In the genomic region with DNA sequence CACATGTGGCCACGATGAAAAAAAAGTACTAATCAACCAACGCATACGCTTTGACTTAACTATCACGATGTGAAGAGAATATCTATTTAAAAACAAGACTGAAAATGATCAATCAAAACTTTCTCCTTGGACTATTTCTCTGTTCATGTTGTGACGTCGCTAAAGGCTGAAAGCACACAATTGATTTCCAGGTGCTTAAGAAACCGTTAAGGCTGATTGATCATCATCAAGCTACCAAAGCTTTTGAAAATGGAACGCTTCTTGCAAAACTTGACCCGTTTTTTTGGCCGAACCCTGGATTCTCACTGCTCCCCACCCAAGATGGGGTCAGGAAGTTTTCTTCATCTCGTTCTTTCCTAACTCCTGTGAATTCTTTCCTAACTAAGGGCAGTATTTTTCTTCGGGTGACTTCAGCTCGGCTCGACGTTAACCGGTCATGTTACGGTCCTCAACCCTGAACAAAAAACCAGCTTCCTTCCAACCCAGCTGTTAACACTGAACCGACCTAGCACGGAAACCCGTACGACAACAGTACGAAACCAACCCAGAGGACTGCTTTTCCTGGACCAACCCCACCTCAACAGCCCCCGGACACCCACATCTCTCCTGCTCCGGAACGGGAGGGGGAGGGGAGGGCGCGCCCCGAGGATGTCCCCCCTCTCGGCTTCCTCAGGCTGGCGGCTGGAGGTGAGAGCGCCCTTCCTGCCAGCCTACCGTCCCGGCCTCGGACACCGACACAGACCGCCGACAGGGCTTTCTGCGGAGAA, we compare ENCODE assay signal across 8 mouse cellular contexts. TPM values are rescaled to one million over a fixed set of nuclear protein-coding genes. Genes with fewer than 3 reads are reported as not detected.
A peak's percentile ranks its signal among the peaks of the same experiment; 100 is the strongest.
DNase-seq lines count a peak whose midpoint lies in the region; ATAC-seq lines count a peak whose summit lies in the region.

No protein-coding gene starts in this region.

- WGBS in neural tube, embryonic 11.5 days = 1% methylated on average over 37 of the region's 38 CpGs
- WGBS in heart, embryonic 12.5 days = 2% methylated on average over 37 of the region's 38 CpGs
- WGBS in liver, embryonic 15.5 days (ENCODE audit: insufficient replicate concordance) = 1% methylated on average over 38 of the region's 38 CpGs
- under 1% methylated on average over 31 of the region's 38 CpGs for WGBS in stomach, embryonic 14.5 days

- H3K27me3 ChIP-seq in neural tube, embryonic 11.5 days (ENCODE audit: control insufficient read depth, insufficient read depth, low read length) = no peaks in the 10 kb centered on the region
- H3K27me3 ChIP-seq in heart, embryonic 12.5 days (replicated peaks) = no peaks in the 10 kb centered on the region
- H3K27me3 ChIP-seq in liver, embryonic 15.5 days = no peaks in the 10 kb centered on the region
- no peaks in the 10 kb centered on the region for H3K27me3 ChIP-seq in stomach, embryonic 14.5 days (ENCODE audit: control insufficient read depth, insufficient read depth, low read length)

- no peaks in the 10 kb centered on the region for H3K36me3 ChIP-seq in neural tube, embryonic 11.5 days (ENCODE audit: control insufficient read depth, insufficient read depth, low read length)
- peaks cover 9% of the 10 kb centered on the region for H3K36me3 ChIP-seq in heart, embryonic 12.5 days
- peaks cover 11% of the 10 kb centered on the region for H3K36me3 ChIP-seq in liver, embryonic 15.5 days (replicated peaks)
- no peaks in the 10 kb centered on the region for H3K36me3 ChIP-seq in stomach, embryonic 14.5 days (ENCODE audit: control insufficient read depth, insufficient read depth, low read length)

- no peak for DNase-seq in neural tube, embryonic 11.5 days (ENCODE audit: low spot score)
- DNase-seq in neural tube, embryonic 10.5 days (ENCODE audit: extremely low spot score, low spot score) = no peak
- no peak for DNase-seq in testis, postnatal 10 days (ENCODE audit: low spot score)

- H3K27ac ChIP-seq in neural tube, embryonic 11.5 days (ENCODE audit: low read depth, low read length) = peak overlapping the region; percentile 91
- peak overlapping the region; percentile 99 for H3K27ac ChIP-seq in brown adipose tissue, adult 24 weeks (replicated peaks; ENCODE audit: low read depth, low read length)
- H3K27ac ChIP-seq in heart, embryonic 12.5 days (ENCODE audit: poor library complexity, severe bottlenecking) = peak overlapping the region; percentile 88
- peak overlapping the region; percentile 89 for H3K27ac ChIP-seq in liver, embryonic 15.5 days (replicated peaks)
- peak overlapping the region; percentile 85 for H3K27ac ChIP-seq in stomach, embryonic 14.5 days (ENCODE audit: low read length)

- H3K9ac ChIP-seq in neural tube, embryonic 11.5 days (ENCODE audit: low read length) = peak overlapping the region; percentile 90
- peak overlapping the region; percentile 87 for H3K9ac ChIP-seq in heart, embryonic 12.5 days
- peak overlapping the region; percentile 94 for H3K9ac ChIP-seq in liver, embryonic 15.5 days
- peak overlapping the region; percentile 54 for H3K9ac ChIP-seq in stomach, embryonic 14.5 days (replicated peaks; ENCODE audit: low read depth, low read length)

- no peaks in the 10 kb centered on the region; the same call in 1 of the 2 replicates for H3K4me1 ChIP-seq in neural tube, embryonic 11.5 days (ENCODE audit: control insufficient read depth, insufficient read depth, low read length)
- peaks cover 4% of the 10 kb centered on the region for H3K4me1 ChIP-seq in brown adipose tissue, adult 24 weeks (ENCODE audit: control insufficient read depth, insufficient read depth, insufficient read length, low read length)
- peaks cover 19% of the 10 kb centered on the region for H3K4me1 ChIP-seq in heart, embryonic 12.5 days (replicated peaks)
- peaks cover 39% of the 10 kb centered on the region for H3K4me1 ChIP-seq in liver, embryonic 15.5 days (replicated peaks)
- H3K4me1 ChIP-seq in stomach, embryonic 14.5 days (ENCODE audit: control insufficient read depth, insufficient read depth, low read length) = peaks cover 11% of the 10 kb centered on the region

- peak; percentile 57 for ATAC-seq in neural tube, embryonic 11.5 days (ENCODE audit: insufficient read depth, low FRiP score, low TSS enrichment)
- ATAC-seq in heart, embryonic 12.5 days (ENCODE audit: insufficient number of reproducible peaks, low FRiP score) = peak; percentile 60; the same call in 1 of the 2 replicates
- no peak for ATAC-seq in liver, embryonic 15.5 days (ENCODE audit: insufficient read depth)
- ATAC-seq in stomach, embryonic 14.5 days (ENCODE audit: insufficient number of reproducible peaks, insufficient read depth, low FRiP score, low read depth) = peak; percentile 20; the same call in 1 of the 2 replicates
- no peak for ATAC-seq in erythroid progenitor cell, adult 5-6 weeks (replicated peaks; ENCODE audit: low FRiP score, poor library complexity, severe bottlenecking)

- peak overlapping the region; percentile 92 for H3K4me3 ChIP-seq in neural tube, embryonic 11.5 days (ENCODE audit: low read depth, low read length)
- H3K4me3 ChIP-seq in brown adipose tissue, adult 24 weeks (ENCODE audit: insufficient read depth, low read depth, low read length) = peak overlapping the region; percentile 95
- peak overlapping the region; percentile 68 for H3K4me3 ChIP-seq in heart, embryonic 12.5 days
- H3K4me3 ChIP-seq in liver, embryonic 15.5 days (replicated peaks) = peak overlapping the region; percentile 84
- H3K4me3 ChIP-seq in stomach, embryonic 14.5 days (ENCODE audit: low read depth, low read length) = peak overlapping the region; percentile 94

- H3K4me2 ChIP-seq in neural tube, embryonic 11.5 days (ENCODE audit: low read depth) = peak overlapping the region; percentile 62
- H3K4me2 ChIP-seq in heart, embryonic 12.5 days = peak overlapping the region; percentile 84
- H3K4me2 ChIP-seq in liver, embryonic 15.5 days = peak overlapping the region; percentile 89
- H3K4me2 ChIP-seq in stomach, embryonic 14.5 days (replicated peaks; ENCODE audit: low read depth, low read length) = peak overlapping the region; percentile 61

- 0 out of 2 replicates have a peak, but pooled peaks cover 3% of the 10 kb centered on the region for H3K9me3 ChIP-seq in neural tube, embryonic 11.5 days (ENCODE audit: control insufficient read depth, low read length)
- 0 out of 2 replicates have a peak, but pooled peaks cover 3% of the 10 kb centered on the region for H3K9me3 ChIP-seq in heart, embryonic 12.5 days (replicated peaks)
- 0 out of 2 replicates have a peak, but pooled peaks cover 5% of the 10 kb centered on the region for H3K9me3 ChIP-seq in liver, embryonic 15.5 days (replicated peaks)
- H3K9me3 ChIP-seq in stomach, embryonic 14.5 days (ENCODE audit: control insufficient read depth, low read depth, low read length) = peaks cover 5% of the 10 kb centered on the region; the same call in 1 of the 2 replicates

RNA-seq across cellular contexts. Expression of gene Nck1, which starts 0.8 kb away (rescaled TPM):
- 75.2 and 75.9 TPM in 2 replicates for polyA plus RNA-seq in neural tube, embryonic 11.5 days (2014; fragmentation: Nextera tagmentation; extraction: Ambion mirVana)
- 39.8 and 44.1 TPM in 2 replicates for polyA plus RNA-seq in brown adipose tissue, adult 24 weeks (2012; ENCODE audit: insufficient read depth, insufficient read length, missing spikeins)
- 59.4 and 64.1 TPM in 2 replicates for polyA plus RNA-seq in heart, embryonic 12.5 days (2016; fragmentation: Nextera tagmentation; extraction: Ambion mirVana)
- polyA plus RNA-seq in liver, embryonic 15.5 days (2015; fragmentation: Nextera tagmentation; extraction: Ambion mirVana) = 20.6 and 23.3 TPM in 2 replicates
- 67.4 and 69.8 TPM in 2 replicates for polyA plus RNA-seq in stomach, embryonic 14.5 days (2014; fragmentation: Nextera tagmentation; extraction: Ambion mirVana)
- 20.5 and 21.3 TPM in 2 replicates for total RNA-seq in erythroid progenitor cell, adult 5-6 weeks (2015; ENCODE audit: low replicate concordance)
- 20.2 and 43.7 TPM in 2 replicates for total RNA-seq in erythroid progenitor cell, adult 5-6 weeks (2017; ENCODE audit: low replicate concordance)

RNA-seq across cellular contexts. Expression of gene Slc35g2, which starts 25.8 kb away (rescaled TPM):
- polyA plus RNA-seq in neural tube, embryonic 11.5 days (2014; fragmentation: Nextera tagmentation; extraction: Ambion mirVana) = 5.2 and 7.4 TPM in 2 replicates
- not detected in 2 replicates for polyA plus RNA-seq in brown adipose tissue, adult 24 weeks (2012; ENCODE audit: insufficient read depth, insufficient read length, missing spikeins)
- 8.3 and 9.6 TPM in 2 replicates for polyA plus RNA-seq in heart, embryonic 12.5 days (2016; fragmentation: Nextera tagmentation; extraction: Ambion mirVana)
- 1.1 and 1.5 TPM in 2 replicates for polyA plus RNA-seq in liver, embryonic 15.5 days (2015; fragmentation: Nextera tagmentation; extraction: Ambion mirVana)
- polyA plus RNA-seq in stomach, embryonic 14.5 days (2014; fragmentation: Nextera tagmentation; extraction: Ambion mirVana) = 7.3 and 8.1 TPM in 2 replicates
- not detected in 2 replicates for total RNA-seq in erythroid progenitor cell, adult 5-6 weeks (2015; ENCODE audit: low replicate concordance)
- total RNA-seq in erythroid progenitor cell, adult 5-6 weeks (2017; ENCODE audit: low replicate concordance) = not detected in 2 replicates

RNA-seq across cellular contexts. Expression of gene Stag1, which starts 52.5 kb away (rescaled TPM):
- 50.6 and 53.0 TPM in 2 replicates for polyA plus RNA-seq in neural tube, embryonic 11.5 days (2014; fragmentation: Nextera tagmentation; extraction: Ambion mirVana)
- 8.2 and 16.9 TPM in 2 replicates for polyA plus RNA-seq in brown adipose tissue, adult 24 weeks (2012; ENCODE audit: insufficient read depth, insufficient read length, missing spikeins)
- polyA plus RNA-seq in heart, embryonic 12.5 days (2016; fragmentation: Nextera tagmentation; extraction: Ambion mirVana) = 38.6 and 39.0 TPM in 2 replicates
- 15.3 and 16.8 TPM in 2 replicates for polyA plus RNA-seq in liver, embryonic 15.5 days (2015; fragmentation: Nextera tagmentation; extraction: Ambion mirVana)
- polyA plus RNA-seq in stomach, embryonic 14.5 days (2014; fragmentation: Nextera tagmentation; extraction: Ambion mirVana) = 66.1 and 70.3 TPM in 2 replicates
- total RNA-seq in erythroid progenitor cell, adult 5-6 weeks (2015; ENCODE audit: low replicate concordance) = 121 and 177 TPM in 2 replicates
- 229 and 248 TPM in 2 replicates for total RNA-seq in erythroid progenitor cell, adult 5-6 weeks (2017; ENCODE audit: low replicate concordance)

RNA-seq across cellular contexts. Expression of gene Il20rb, which starts 58.5 kb away (rescaled TPM):
- 0.58 and 0.82 TPM in 2 replicates for polyA plus RNA-seq in neural tube, embryonic 11.5 days (2014; fragmentation: Nextera tagmentation; extraction: Ambion mirVana)
- 1.3 TPM in 1 of 2 replicates, not detected in the other for polyA plus RNA-seq in brown adipose tissue, adult 24 weeks (2012; ENCODE audit: insufficient read depth, insufficient read length, missing spikeins)
- polyA plus RNA-seq in heart, embryonic 12.5 days (2016; fragmentation: Nextera tagmentation; extraction: Ambion mirVana) = 0.59 and 0.65 TPM in 2 replicates
- 0.25 and 0.54 TPM in 2 replicates for polyA plus RNA-seq in liver, embryonic 15.5 days (2015; fragmentation: Nextera tagmentation; extraction: Ambion mirVana)
- 1.0 and 2.1 TPM in 2 replicates for polyA plus RNA-seq in stomach, embryonic 14.5 days (2014; fragmentation: Nextera tagmentation; extraction: Ambion mirVana)
- not detected in 2 replicates for total RNA-seq in erythroid progenitor cell, adult 5-6 weeks (2015; ENCODE audit: low replicate concordance)
- total RNA-seq in erythroid progenitor cell, adult 5-6 weeks (2017; ENCODE audit: low replicate concordance) = 0.64 TPM in 1 of 2 replicates, not detected in the other

Comparison
In these comparisons a context has a peak if more than half of its experiments do, and no peak if none do; other contexts are left out.
1. ATAC-seq: peak in neural tube, embryonic 11.5 days (single experiment), heart, embryonic 12.5 days (single experiment) and stomach, embryonic 14.5 days (single experiment); none in liver, embryonic 15.5 days (single experiment) and erythroid progenitor cell, adult 5-6 weeks (single experiment).
2. Peak in every context shown above with its lines, with median percentiles within 50 percentile points of each other: H3K27ac ChIP-seq, H3K4me2 ChIP-seq, H3K4me3 ChIP-seq and H3K9ac ChIP-seq.